Mouse (Mus musculus): ENCODE data around the gene Tmem255a.

DNA sequence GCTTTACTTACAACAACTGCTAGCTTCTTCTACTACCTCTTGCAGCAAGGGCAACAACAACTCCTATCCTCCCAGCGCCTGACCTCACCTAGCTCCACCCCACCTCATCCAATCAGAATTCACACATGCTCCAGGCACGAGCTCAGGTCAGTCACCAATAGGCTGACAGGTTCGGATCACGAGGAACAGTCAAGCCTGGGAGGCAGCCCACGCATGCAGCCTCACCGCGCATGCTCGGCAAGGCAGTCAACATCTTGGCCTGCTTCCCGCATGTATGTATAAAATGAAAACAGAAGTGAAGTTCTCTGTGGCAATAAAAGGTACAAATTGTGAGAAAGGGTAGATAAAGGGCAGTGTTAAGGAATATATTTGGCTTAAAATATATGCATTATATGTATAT lies 86.2 kb downstream of the Tmem255a start:
- no peak for TF ChIP-seq CTCF (IDR thresholded peaks at IDR 0.05; ENCODE audit: extremely low read depth, insufficient read length, insufficient replicate concordance, low read depth, low read length)
- no peak for TF ChIP-seq POLR2A (IDR thresholded peaks at IDR 0.05; ENCODE audit: low read depth, low read length)
